Mouse (Mus musculus): ENCODE results near the gene Lzic. TPM values are rescaled to one million over a fixed set of nuclear protein-coding genes. Genes with fewer than 3 reads are reported as not detected.

Gene Lzic
- polyA plus RNA-seq (2012; rRNA removed), result 29.0 and 30.3 TPM in 2 replicates

DNA sequence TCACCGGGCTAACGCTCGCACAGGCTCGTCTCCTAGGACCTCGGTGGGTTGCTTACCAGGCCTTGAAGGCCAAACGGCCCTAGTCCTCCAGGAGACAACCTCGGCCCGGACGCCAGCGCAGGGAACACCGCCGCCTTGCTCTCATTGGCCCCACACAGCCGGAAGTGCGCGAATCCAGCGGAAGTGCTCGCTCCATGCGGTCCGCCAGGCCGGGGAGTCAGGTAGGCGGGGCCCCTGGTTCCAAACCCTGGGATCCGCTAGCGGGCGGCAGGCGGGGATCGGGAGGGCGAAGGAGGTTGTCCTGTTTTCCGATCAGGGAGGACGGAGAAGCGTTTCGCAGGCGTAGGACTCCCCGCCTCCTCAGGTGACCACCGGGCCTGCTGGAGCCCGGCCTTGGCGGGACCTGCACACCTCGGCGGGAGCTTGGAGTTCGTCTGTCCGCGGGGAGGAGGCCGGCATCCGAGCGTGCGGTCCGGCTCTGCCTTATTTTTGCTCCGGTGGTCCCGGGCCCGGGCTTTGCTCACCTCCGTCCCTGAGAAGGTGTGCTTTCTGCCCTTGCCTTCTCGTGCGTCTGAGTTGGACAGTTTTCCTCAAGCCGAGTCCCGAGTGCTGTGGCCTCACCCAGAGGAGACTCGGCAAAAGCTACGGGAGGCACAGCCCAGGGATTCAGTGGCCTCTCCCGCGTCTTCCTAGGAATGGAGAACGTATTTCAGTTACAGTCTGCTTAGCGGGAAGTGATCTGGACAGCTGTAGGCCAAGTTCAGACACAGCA, at the start of gene Lzic, which contains the start of gene Nmnat1:
Lzic (plus strand) TSS at position 177 of the 772 bp plus-strand sequence.
Nmnat1 (minus strand) TSS at position 150 of the 772 bp plus-strand sequence.
- Histone ChIP-seq H3K4me3 (ENCODE audit: control insufficient read depth, insufficient read depth, low read length) (peak within 1 kb of the TSS; percentile 88), H3K36me3 (ENCODE audit: control insufficient read depth, insufficient read depth, low read length) (peaks cover 27% of the 10 kb centered on the region), H3K27me3 (ENCODE audit: control insufficient read depth, insufficient read depth, low read length) (no peaks in the 10 kb centered on the region), H3K4me1 (replicated peaks; ENCODE audit: control insufficient read depth, insufficient read depth, low read length) (peaks cover 9% of the 10 kb centered on the region), H3K27ac (ENCODE audit: control insufficient read depth, insufficient read depth, low read length) (peak within 1 kb of the TSS; percentile 74)
- peak; percentile 51; the same call in 1 of the 2 replicates for TF ChIP-seq POLR2A (IDR thresholded peaks at IDR 0.05; ENCODE audit: control insufficient read depth, extremely low read depth, insufficient read depth, low read length, poor library complexity)
- TF ChIP-seq CTCF (IDR thresholded peaks at IDR 0.05; ENCODE audit: borderline replicate concordance, control insufficient read depth, extremely low read depth, insufficient read depth, low read length, poor library complexity), result no peak
- WGBS, result under 1% methylated on average over 60 of the region's 60 CpGs
- DNase-seq, result peak; percentile 86

DNA sequence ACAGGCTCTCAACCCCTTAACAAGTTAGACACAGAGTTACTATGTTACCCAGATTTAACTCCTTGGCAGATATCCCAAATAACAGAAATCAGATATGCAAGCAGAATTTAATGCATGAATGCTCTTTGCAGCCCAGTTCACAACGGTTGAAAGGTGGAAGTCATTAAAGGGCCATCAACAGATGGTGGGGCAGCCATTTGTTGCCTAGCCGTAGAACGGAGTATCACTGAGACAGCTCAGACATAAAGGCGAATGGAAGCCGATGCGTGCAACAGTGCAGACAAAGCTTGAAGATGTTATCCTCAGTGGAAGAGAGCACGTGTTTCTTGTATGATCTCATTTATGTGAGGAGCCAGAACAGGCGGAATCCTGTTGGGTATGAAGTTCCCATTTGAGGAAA, 44.5 kb upstream of the Lzic start:
- peaks cover 3% of the 10 kb centered on the region for H3K4me1 ChIP-seq (replicated peaks; ENCODE audit: control insufficient read depth, insufficient read depth, low read length)
- DNase-seq, result no peak
- TF ChIP-seq CTCF (IDR thresholded peaks at IDR 0.05; ENCODE audit: borderline replicate concordance, control insufficient read depth, extremely low read depth, insufficient read depth, low read length, poor library complexity) (no peak), POLR2A (IDR thresholded peaks at IDR 0.05; ENCODE audit: control insufficient read depth, extremely low read depth, insufficient read depth, low read length, poor library complexity) (no peak)
- H3K27me3 ChIP-seq (ENCODE audit: control insufficient read depth, insufficient read depth, low read length), result no peaks in the 10 kb centered on the region
- no peaks in the 10 kb centered on the region for H3K36me3 ChIP-seq (ENCODE audit: control insufficient read depth, insufficient read depth, low read length)
- no peak overlapping the region for H3K27ac ChIP-seq (ENCODE audit: control insufficient read depth, insufficient read depth, low read length)
- 81% methylated on average over 8 of the region's 8 CpGs for WGBS
- H3K4me3 ChIP-seq (ENCODE audit: control insufficient read depth, insufficient read depth, low read length), result no peak overlapping the region

DNA sequence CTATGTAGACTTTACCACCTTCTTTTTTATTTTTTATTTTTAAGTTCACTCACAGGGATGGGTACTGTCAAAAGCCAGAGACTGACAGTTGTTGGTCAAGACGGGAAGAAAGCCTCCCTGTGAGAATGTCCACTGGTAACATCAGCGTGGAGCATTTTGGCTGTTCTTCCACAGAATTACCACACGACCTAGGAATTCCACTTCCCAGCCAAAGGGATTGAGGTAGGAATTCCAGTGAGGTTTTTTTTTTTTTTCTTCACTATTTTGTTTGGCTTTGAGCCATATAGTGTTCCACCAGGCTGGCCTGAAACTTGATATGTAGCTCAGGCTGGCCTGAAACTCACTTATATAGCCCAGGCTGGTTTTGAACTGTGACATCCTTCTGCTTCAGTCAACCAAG, 42.6 kb upstream of the Lzic start:
- TF ChIP-seq CTCF (IDR thresholded peaks at IDR 0.05; ENCODE audit: borderline replicate concordance, control insufficient read depth, extremely low read depth, insufficient read depth, low read length, poor library complexity) (no peak), POLR2A (IDR thresholded peaks at IDR 0.05; ENCODE audit: control insufficient read depth, extremely low read depth, insufficient read depth, low read length, poor library complexity) (no peak)
- H3K27ac ChIP-seq (ENCODE audit: control insufficient read depth, insufficient read depth, low read length), result no peak overlapping the region
- peaks cover 6% of the 10 kb centered on the region for H3K4me1 ChIP-seq (replicated peaks; ENCODE audit: control insufficient read depth, insufficient read depth, low read length)
- no peaks in the 10 kb centered on the region for H3K27me3 ChIP-seq (ENCODE audit: control insufficient read depth, insufficient read depth, low read length)
- 89% methylated on average over 3 of the region's 3 CpGs for WGBS
- DNase-seq, result no peak
- no peaks in the 10 kb centered on the region for H3K36me3 ChIP-seq (ENCODE audit: control insufficient read depth, insufficient read depth, low read length)
- H3K4me3 ChIP-seq (ENCODE audit: control insufficient read depth, insufficient read depth, low read length), result no peak overlapping the region

DNA sequence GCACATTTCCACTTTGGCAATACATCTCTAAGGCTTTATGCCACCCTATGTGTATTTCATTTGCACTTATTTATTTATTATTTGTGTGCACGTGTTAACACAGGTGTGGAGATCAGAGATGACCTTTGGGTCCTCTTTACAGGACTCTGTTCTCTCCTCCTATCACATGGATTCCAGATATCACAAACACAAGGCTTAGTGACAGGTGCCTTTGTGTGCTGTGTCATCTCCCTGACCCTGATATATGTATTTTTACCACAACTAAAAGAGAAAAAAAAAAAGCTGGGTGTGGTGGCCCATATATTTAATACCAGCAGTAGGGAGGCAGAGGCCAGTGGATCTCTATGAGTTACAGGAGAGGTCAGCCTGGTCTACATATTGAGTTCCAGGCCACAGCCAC, 40.6 kb upstream of the Lzic start:
- Histone ChIP-seq H3K27ac (ENCODE audit: control insufficient read depth, insufficient read depth, low read length) (no peak overlapping the region), H3K4me3 (ENCODE audit: control insufficient read depth, insufficient read depth, low read length) (no peak overlapping the region), H3K27me3 (ENCODE audit: control insufficient read depth, insufficient read depth, low read length) (no peaks in the 10 kb centered on the region), H3K4me1 (replicated peaks; ENCODE audit: control insufficient read depth, insufficient read depth, low read length) (peaks cover 6% of the 10 kb centered on the region), H3K36me3 (ENCODE audit: control insufficient read depth, insufficient read depth, low read length) (no peaks in the 10 kb centered on the region)
- TF ChIP-seq CTCF (IDR thresholded peaks at IDR 0.05; ENCODE audit: borderline replicate concordance, control insufficient read depth, extremely low read depth, insufficient read depth, low read length, poor library complexity) (no peak), POLR2A (IDR thresholded peaks at IDR 0.05; ENCODE audit: control insufficient read depth, extremely low read depth, insufficient read depth, low read length, poor library complexity) (no peak)
- 85% methylated on average over 1 of the region's 1 CpGs for WGBS
- DNase-seq, result no peak

DNA sequence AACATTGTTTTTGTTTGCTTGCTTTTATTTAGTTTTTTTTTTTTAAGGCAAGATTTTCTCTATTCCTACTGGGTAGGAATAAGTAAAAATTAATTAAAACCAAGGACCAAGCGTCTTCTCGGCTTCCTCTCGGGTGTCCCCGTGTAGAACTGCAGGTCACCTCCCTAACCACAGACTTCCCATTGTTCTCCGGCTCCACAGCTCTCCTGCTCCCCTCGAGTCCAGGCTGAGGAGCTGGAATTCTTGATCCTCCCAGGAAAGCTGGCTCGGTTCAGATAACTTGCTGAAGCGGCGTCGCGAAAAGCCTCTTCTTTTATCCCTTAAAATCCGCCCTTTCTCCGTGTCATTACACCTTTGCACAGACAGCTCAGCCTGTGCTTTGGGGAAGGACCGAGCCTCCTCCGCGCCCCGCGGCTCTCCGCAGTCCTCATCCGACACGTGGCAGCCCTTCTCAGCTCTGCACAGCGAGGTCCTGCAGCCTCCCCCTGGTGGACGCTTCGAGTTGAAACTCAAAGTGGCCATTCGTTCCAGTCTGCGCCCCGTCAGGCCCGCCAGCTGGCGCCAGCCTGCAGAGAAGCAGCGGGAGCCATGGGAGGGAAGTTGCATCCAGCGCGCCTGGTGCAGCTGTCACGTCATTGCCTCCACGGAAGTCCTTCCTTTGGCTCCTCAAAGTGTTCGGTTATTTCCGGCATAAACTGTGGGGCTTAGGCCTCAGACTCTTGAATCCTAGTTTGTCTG, 39.9 kb upstream of the Lzic start:
- Histone ChIP-seq H3K27me3 (ENCODE audit: control insufficient read depth, insufficient read depth, low read length) (no peaks in the 10 kb centered on the region), H3K4me1 (replicated peaks; ENCODE audit: control insufficient read depth, insufficient read depth, low read length) (peaks cover 6% of the 10 kb centered on the region), H3K27ac (ENCODE audit: control insufficient read depth, insufficient read depth, low read length) (peak overlapping the region; percentile 55), H3K4me3 (ENCODE audit: control insufficient read depth, insufficient read depth, low read length) (peak overlapping the region; percentile 17), H3K36me3 (ENCODE audit: control insufficient read depth, insufficient read depth, low read length) (no peaks in the 10 kb centered on the region)
- TF ChIP-seq POLR2A (IDR thresholded peaks at IDR 0.05; ENCODE audit: control insufficient read depth, extremely low read depth, insufficient read depth, low read length, poor library complexity) (peak; percentile 60), CTCF (IDR thresholded peaks at IDR 0.05; ENCODE audit: borderline replicate concordance, control insufficient read depth, extremely low read depth, insufficient read depth, low read length, poor library complexity) (peak; percentile 87; the same call in 1 of the 2 replicates)
- peak; percentile 83 for DNase-seq
- WGBS, result under 1% methylated on average over 36 of the region's 36 CpGs

DNA sequence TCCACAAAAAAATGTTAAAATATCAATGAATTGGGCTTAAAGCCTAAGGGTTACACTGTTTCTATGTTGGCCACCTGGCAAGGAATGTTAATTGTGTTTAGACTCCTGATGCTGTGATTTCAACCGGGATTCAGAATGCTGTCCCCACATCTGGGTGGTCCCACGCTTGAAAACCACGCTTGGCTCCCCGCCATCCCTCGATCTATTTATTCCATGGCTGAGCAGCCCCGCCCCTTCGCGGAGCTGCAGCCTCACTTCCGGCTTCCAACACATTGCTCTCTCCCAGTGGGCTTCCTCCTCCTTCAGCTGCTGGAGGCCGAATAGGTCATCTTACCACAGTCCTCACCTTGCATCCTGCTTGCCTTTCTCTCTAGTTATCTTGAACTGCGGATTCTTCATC, 39.2 kb upstream of the Lzic start:
- peak overlapping the region; percentile 35; the same call in 1 of the 2 replicates for H3K27ac ChIP-seq (ENCODE audit: control insufficient read depth, insufficient read depth, low read length)
- H3K36me3 ChIP-seq (ENCODE audit: control insufficient read depth, insufficient read depth, low read length), result no peaks in the 10 kb centered on the region
- peaks cover 6% of the 10 kb centered on the region for H3K4me1 ChIP-seq (replicated peaks; ENCODE audit: control insufficient read depth, insufficient read depth, low read length)
- DNase-seq, result peak; percentile 43
- no peaks in the 10 kb centered on the region for H3K27me3 ChIP-seq (ENCODE audit: control insufficient read depth, insufficient read depth, low read length)
- 19% methylated on average over 11 of the region's 11 CpGs for WGBS
- H3K4me3 ChIP-seq (ENCODE audit: control insufficient read depth, insufficient read depth, low read length), result no peak overlapping the region
- TF ChIP-seq CTCF (IDR thresholded peaks at IDR 0.05; ENCODE audit: borderline replicate concordance, control insufficient read depth, extremely low read depth, insufficient read depth, low read length, poor library complexity), result no peak
